Mouse (Mus musculus) kidney, adult 2 months (tissue): Measurements from ENCODE around the gene Gabbr2. TPM values are rescaled to one million over a fixed set of nuclear protein-coding genes. Genes with fewer than 3 reads are reported as not detected.
"Not testable (repeated sequence)": the region's sequence is repeated elsewhere in the genome, so short reads cannot be mapped to it uniquely, and the experiment has no call there.

Experiments used
- DNase-seq: peaks from one replicate; pipeline ENCODE4 v3.0.0; 2021
- H3K27ac ChIP-seq: fragments of 200-500 bp; 2 replicates; pipeline ENCODE4 v1.5.1; 2012; ENCODE audit warnings: low read depth, low read length, control low read depth, inconsistent platforms; ENCODE audit not compliant: insufficient read depth
- H3K27me3 ChIP-seq: fragments of 200-500 bp; replicated peaks from 2 replicates; pipeline ENCODE4 v1.6.1; 2012; ENCODE audit warnings: mild to moderate bottlenecking, moderate library complexity, low read length, inconsistent platforms; ENCODE audit not compliant: control insufficient read depth, insufficient read depth
- H3K36me3 ChIP-seq: fragments of 200-500 bp; 2 replicates; pipeline ENCODE4 v1.6.1; 2012; ENCODE audit warnings: mild to moderate bottlenecking, moderate library complexity, low read length, inconsistent platforms; ENCODE audit not compliant: control insufficient read depth, insufficient read depth
- H3K4me1 ChIP-seq: fragments of 200-500 bp; 2 replicates; pipeline ENCODE4 v1.6.1; 2011; ENCODE audit warnings: low read length; ENCODE audit not compliant: control insufficient read depth, insufficient read depth
- H3K4me3 ChIP-seq: fragments of 200-500 bp; 2 replicates; pipeline ENCODE4 v1.5.1; 2011; ENCODE audit warnings: mild to moderate bottlenecking, low read depth, low read length, control low read depth; ENCODE audit not compliant: insufficient read depth
- CTCF ChIP-seq: fragments of 200-500 bp; conservative IDR thresholded peaks from 2 replicates; pipeline ENCODE4 v1.5.1; 2011; ENCODE audit warnings: low read depth, mild to moderate bottlenecking, control low read depth, low read length, moderate library complexity, mixed read lengths; ENCODE audit not compliant: insufficient read depth, insufficient read length
- POLR2A ChIP-seq: fragments of 200-500 bp; IDR thresholded peaks from one replicate; pipeline ENCODE4 v1.6.1; 2011; ENCODE audit warnings: low read depth, low read length, control low read depth
- WGBS: fragments of 180-500 bp; shearing (Covaris S2); methylation state at CpG from one replicate; pipeline ENCODE4 v1.1.7; 2018; 5-methylcytosine and 5-hydroxymethylcytosine counted together
- polyA plus RNA-seq: library from polyadenylated mRNA; depleted of rRNA; stranded (reverse); fragments of >200 nt; gene quantifications from 2 replicates; pipeline ENCODE4 v1.2.3, GENCODE M21; 2012

The Gabbr2 gene
- polyA plus RNA-seq, 1 experiment, result 0.28 TPM

DNA sequence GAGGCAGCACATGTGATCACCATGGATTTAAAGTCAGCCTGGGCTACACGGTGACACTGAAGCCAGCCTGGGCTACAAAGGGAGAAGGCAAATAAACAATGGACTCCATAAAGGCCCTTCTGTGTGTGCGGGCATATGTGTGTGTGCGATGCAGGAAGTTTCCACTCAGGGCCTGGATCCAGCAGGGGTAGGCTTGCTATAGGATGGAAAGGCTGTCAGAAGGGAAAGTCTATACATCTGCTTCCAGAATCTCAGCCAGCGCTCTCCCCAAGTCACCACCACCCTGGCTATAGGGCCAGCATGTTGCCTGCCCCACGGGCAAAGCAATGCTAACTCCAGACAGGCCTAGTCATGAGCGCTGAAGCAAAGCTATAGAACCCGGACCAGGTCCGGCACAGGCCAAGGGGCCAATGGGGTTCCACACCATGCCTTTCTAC lies 348.0 kb downstream of the Gabbr2 start:
- no peak for TF ChIP-seq CTCF
- no peak for TF ChIP-seq POLR2A
- no peak for DNase-seq
- 79% methylated on average over 8 of the region's 8 CpGs for WGBS
- no peaks in the 10 kb centered on the region for H3K36me3 ChIP-seq
- H3K27me3 ChIP-seq, result no peaks in the 10 kb centered on the region
- peaks cover 6% of the 10 kb centered on the region; the same call in 1 of the 2 replicates for H3K4me1 ChIP-seq
- H3K4me3 ChIP-seq, result no peak overlapping the region
- peak overlapping the region; percentile 1; the same call in 1 of the 2 replicates for H3K27ac ChIP-seq

DNA sequence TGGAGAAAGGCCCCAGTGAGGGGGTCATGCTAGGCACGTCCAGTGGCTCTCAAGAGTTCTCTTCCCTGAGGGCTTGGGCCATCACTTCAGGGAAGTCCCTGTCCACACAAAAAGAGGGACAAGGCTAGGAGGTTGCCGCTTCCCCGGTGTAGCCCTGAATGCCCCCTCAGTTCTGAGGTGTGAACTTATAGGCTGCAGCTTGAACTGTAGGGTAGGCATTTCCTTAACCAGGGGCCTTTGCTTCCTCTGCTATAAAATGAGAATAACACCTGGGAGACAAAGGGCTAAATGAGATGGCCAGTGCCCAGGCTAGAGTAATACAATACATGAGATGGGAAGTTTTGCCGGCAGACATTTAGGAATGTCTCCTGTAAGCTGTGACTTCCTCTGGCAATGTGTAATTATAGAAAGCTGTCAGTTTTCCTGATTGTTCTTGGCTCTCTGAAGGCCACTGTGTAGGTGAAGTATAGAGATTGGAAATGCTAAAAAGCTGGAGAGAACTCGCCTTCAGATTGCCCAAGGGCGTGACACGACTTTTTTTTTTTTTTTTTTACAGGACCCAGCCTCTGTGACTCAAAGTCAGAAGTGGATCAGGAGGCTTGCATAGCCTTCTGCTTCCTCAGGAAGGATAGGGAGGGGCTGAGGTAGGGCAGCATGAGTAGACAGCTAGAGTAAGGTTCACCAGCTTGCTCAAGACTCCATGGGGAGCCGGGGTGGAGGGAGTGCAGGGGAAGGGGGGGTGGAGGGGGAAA lies 348.6 kb downstream of the Gabbr2 start:
- Histone ChIP-seq H3K27me3 (no peaks in the 10 kb centered on the region), H3K36me3 (no peaks in the 10 kb centered on the region), H3K4me3 (no peak overlapping the region), H3K4me1 (0 out of 2 replicates have a peak, but pooled peaks cover 3% of the 10 kb centered on the region), H3K27ac (peak overlapping the region; percentile 47; the same call in 1 of the 2 replicates)
- DNase-seq, result peak; percentile 69
- TF ChIP-seq POLR2A, result no peak
- TF ChIP-seq CTCF, result no peak
- 46% methylated on average over 8 of the region's 8 CpGs for WGBS

- WGBS, result 59% methylated on average over 4 of the region's 4 CpGs
- H3K36me3 ChIP-seq, result no peaks in the 10 kb centered on the region
- no peak for DNase-seq
- H3K4me3 ChIP-seq, result no peak overlapping the region
- no peaks in the 10 kb centered on the region for H3K27me3 ChIP-seq
- 0 out of 2 replicates have a peak, but pooled peaks cover 3% of the 10 kb centered on the region for H3K4me1 ChIP-seq
- no peak overlapping the region for H3K27ac ChIP-seq
- TF ChIP-seq POLR2A (no peak), CTCF (no peak)
These were observed 350.4 kb downstream of the Gabbr2 start for GRCm38 (mm10) chr4:46641283-46641682.

- no peaks in the 10 kb centered on the region for H3K36me3 ChIP-seq
- H3K27ac ChIP-seq, result no peak overlapping the region
- 0 out of 2 replicates have a peak, but pooled peaks cover 3% of the 10 kb centered on the region for H3K4me1 ChIP-seq
- TF ChIP-seq CTCF (no peak), POLR2A (no peak)
- WGBS, result 64% methylated on average over 8 of the region's 8 CpGs
- DNase-seq, result no peak
- no peaks in the 10 kb centered on the region for H3K27me3 ChIP-seq
- H3K4me3 ChIP-seq, result no peak overlapping the region
These were observed 351.8 kb downstream of the Gabbr2 start for GRCm38 (mm10) chr4:46639866-46640265.

DNA sequence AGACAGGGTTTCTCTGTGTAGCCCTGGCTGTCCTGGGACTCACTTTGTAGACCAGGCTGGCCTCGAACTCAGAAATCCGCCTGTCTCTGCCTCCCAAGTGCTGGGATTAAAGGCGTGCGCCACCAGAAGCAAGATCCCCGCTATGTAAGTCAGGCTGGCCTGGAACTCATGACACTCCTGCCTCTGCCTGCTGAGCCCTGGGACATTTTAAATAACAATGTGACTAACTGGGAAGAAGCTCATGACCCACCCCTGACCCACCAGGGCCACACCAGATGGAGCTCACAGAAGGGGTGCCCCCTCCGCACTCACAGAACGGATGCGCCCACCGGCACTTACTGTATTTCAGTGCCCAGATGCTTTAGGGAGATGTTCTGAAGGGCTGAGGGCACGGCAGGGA lies 354.4 kb downstream of the Gabbr2 start:
- not testable (repeated sequence) for H3K27me3 ChIP-seq, H3K4me3 ChIP-seq, H3K4me1 ChIP-seq, H3K27ac ChIP-seq, H3K36me3 ChIP-seq, DNase-seq
- WGBS, result 89% methylated on average over 10 of the region's 10 CpGs

DNA sequence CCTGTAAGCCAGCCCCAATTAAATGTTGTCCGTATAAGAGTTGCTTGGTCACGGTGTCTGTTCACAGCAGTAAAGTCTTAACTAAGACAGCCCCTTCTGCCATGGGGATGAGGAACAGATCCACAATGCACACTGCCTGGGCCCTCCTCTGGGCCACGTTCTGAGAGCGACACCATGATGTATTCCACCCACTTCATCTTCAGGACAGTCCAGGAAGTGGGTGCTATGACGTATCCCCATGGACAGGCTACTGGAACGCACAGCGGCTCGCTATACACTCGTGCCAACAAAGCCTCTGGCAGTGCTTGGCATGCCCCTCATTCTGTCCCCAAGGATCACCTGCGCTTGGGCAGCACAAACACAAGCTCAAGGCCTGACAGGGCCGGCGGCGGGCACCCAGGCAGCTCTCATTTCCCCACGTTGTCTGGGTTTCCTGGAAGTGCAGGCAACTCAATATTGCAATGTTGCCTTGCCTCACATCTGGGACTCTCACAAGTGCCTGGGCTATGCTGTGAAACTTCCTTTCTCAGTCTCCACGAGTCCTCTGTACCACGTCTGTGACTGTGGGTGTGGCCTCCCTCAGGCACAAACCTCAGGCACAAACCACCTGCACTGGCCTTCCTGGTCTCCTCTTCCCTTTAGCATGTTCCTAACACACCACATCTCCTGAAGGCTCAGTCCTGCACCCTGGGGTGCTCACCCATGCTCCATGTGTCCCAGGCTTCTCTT lies 355.8 kb downstream of the Gabbr2 start:
- 77% methylated on average over 16 of the region's 16 CpGs for WGBS
- Histone ChIP-seq H3K27me3 (no peaks in the 10 kb centered on the region), H3K36me3 (no peaks in the 10 kb centered on the region), H3K4me1 (no peaks in the 10 kb centered on the region), H3K4me3 (no peak overlapping the region), H3K27ac (no peak overlapping the region)
- no peak for DNase-seq
- TF ChIP-seq POLR2A (no peak), CTCF (no peak)

GRCm38 (mm10) chr4:46634881-46635280 lies 356.8 kb downstream of the Gabbr2 start:
- H3K4me3 ChIP-seq, result no peak overlapping the region
- TF ChIP-seq CTCF (no peak), POLR2A (no peak)
- 67% methylated on average over 6 of the region's 6 CpGs for WGBS
- H3K27ac ChIP-seq, result no peak overlapping the region
- H3K36me3 ChIP-seq, result no peaks in the 10 kb centered on the region
- no peak for DNase-seq
- H3K27me3 ChIP-seq, result no peaks in the 10 kb centered on the region
- no peaks in the 10 kb centered on the region for H3K4me1 ChIP-seq

- not testable (repeated sequence) for DNase-seq, H3K4me1 ChIP-seq
- WGBS, result 62% methylated on average over 6 of the region's 6 CpGs
These were observed 358.1 kb downstream of the Gabbr2 start for GRCm38 (mm10) chr4:46633565-46633964.

More at GRCm38 (mm10) chr4:46633565-46633964, 358.1 kb downstream of the Gabbr2 start:
- not testable (repeated sequence) for H3K27me3 ChIP-seq, H3K36me3 ChIP-seq, H3K4me3 ChIP-seq, H3K27ac ChIP-seq
